In genomic region chr17:87474501-87474795, GRCm38 (mm10) we compare ENCODE assay signal across 8 mouse cellular contexts. TPM values are rescaled to one million over a fixed set of nuclear protein-coding genes. Genes with fewer than 3 reads are reported as not detected.
A peak's percentile ranks its signal among the peaks of the same experiment; 100 is the strongest.
DNase-seq lines count a peak whose midpoint lies in the region; ATAC-seq and TF ChIP-seq lines count a peak whose summit lies in the region.
"Had no signal": no experiment of that assay in that cellular context is flagged by ENCODE, and none has a peak within 500 bp of the region (broad histone marks: within the 10 kb centered on the region; RNA-seq: fewer than 3 reads in every experiment).

No protein-coding gene starts in this region.

- peak overlapping the region; percentile 39; the same call in 1 of the 2 replicates for H3K4me3 ChIP-seq in spleen, adult 2 months (ENCODE audit: extremely low read depth, insufficient read depth, insufficient read length)
- H3K4me3 ChIP-seq in heart, embryonic 13.5 days = peak overlapping the region; percentile 52
- H3K4me3 ChIP-seq in liver, embryonic 11.5 days (ENCODE audit: low read depth, low read length) = peak overlapping the region; percentile 10
- no peak overlapping the region for H3K4me3 ChIP-seq in thymus, adult 2 months (ENCODE audit: control insufficient read depth, insufficient read depth, low read length)

- H3K27ac ChIP-seq in spleen, adult 2 months (ENCODE audit: insufficient read depth, low read length) = no peak overlapping the region
- H3K27ac ChIP-seq in heart, embryonic 13.5 days (replicated peaks) = peak overlapping the region; percentile 73
- H3K27ac ChIP-seq in liver, embryonic 11.5 days (ENCODE audit: low read depth, low read length) = no peak overlapping the region
- H3K27ac ChIP-seq in thymus, adult 2 months (ENCODE audit: control insufficient read depth, insufficient read depth, low read length) = no peak overlapping the region

- no peaks in the 10 kb centered on the region for H3K36me3 ChIP-seq in spleen, adult 2 months (ENCODE audit: control insufficient read depth, insufficient read depth, low read length)
- no peaks in the 10 kb centered on the region for H3K36me3 ChIP-seq in heart, embryonic 13.5 days
- H3K36me3 ChIP-seq in liver, embryonic 11.5 days (ENCODE audit: control insufficient read depth, insufficient read depth, low read length) = no peaks in the 10 kb centered on the region
- H3K36me3 ChIP-seq in thymus, adult 2 months (ENCODE audit: control insufficient read depth, insufficient read depth, low read length) = no peaks in the 10 kb centered on the region

- H3K4me1 ChIP-seq in spleen, adult 2 months (ENCODE audit: control insufficient read depth, insufficient read depth, insufficient read length) = no peaks in the 10 kb centered on the region
- peaks cover 62% of the 10 kb centered on the region for H3K4me1 ChIP-seq in heart, embryonic 13.5 days
- H3K4me1 ChIP-seq in liver, embryonic 11.5 days (replicated peaks; ENCODE audit: control insufficient read depth, insufficient read depth, low read length) = peaks cover 32% of the 10 kb centered on the region
- H3K4me1 ChIP-seq in thymus, adult 2 months (replicated peaks; ENCODE audit: control insufficient read depth, insufficient read depth, low read length) = peaks cover 12% of the 10 kb centered on the region

- WGBS in spleen, adult 2 months = 9% methylated on average over 7 of the region's 7 CpGs
- WGBS in heart, embryonic 13.5 days = 6% methylated on average over 7 of the region's 7 CpGs
- 5% methylated on average over 7 of the region's 7 CpGs for WGBS in liver, embryonic 11.5 days
- WGBS in thymus, adult 2 months = 16% methylated on average over 7 of the region's 7 CpGs

- H3K4me2 ChIP-seq in heart, embryonic 13.5 days = peak overlapping the region; percentile 86
- H3K4me2 ChIP-seq in liver, embryonic 11.5 days = peak overlapping the region; percentile 67

- no peak for DNase-seq in spleen, adult 2 months (ENCODE audit: low read depth in 1 of 2, low spot score in 2 of 2)
- DNase-seq in spleen, adult 18-20 months = no peak
- DNase-seq in liver, embryonic 11.5 days (ENCODE audit: low spot score) = no peak
- DNase-seq in thymus, postnatal 25 days = no peak
- DNase-seq in thymus, adult 2 months = no peak
- DNase-seq in left cerebral cortex, adult 8-10 months (ENCODE audit: low spot score in 2 of 2) = no peak

- ATAC-seq in heart, embryonic 13.5 days (ENCODE audit: extremely low read depth, insufficient number of reproducible peaks, low FRiP score, low TSS enrichment) = no peak
- no peak for ATAC-seq in liver, embryonic 11.5 days (replicated peaks; ENCODE audit: low FRiP score)

- no peaks in the 10 kb centered on the region for H3K9me3 ChIP-seq in heart, embryonic 13.5 days
- H3K9me3 ChIP-seq in liver, embryonic 11.5 days (ENCODE audit: control insufficient read depth, low read length) = no peaks in the 10 kb centered on the region

- TF ChIP-seq CTCF in spleen, adult 2 months (IDR thresholded peaks at IDR 0.05; ENCODE audit: extremely low read depth, insufficient read depth, insufficient read length, insufficient replicate concordance) = no peak
- no peak for TF ChIP-seq CTCF in thymus, adult 2 months (IDR thresholded peaks at IDR 0.05; ENCODE audit: borderline replicate concordance, control insufficient read depth, extremely low read depth, insufficient read depth, low read length, poor library complexity)

- TF ChIP-seq POLR2A in spleen, adult 2 months (IDR thresholded peaks at IDR 0.05; ENCODE audit: low read depth, low read length) = no peak
- TF ChIP-seq POLR2A in thymus, adult 2 months (IDR thresholded peaks at IDR 0.05; ENCODE audit: control insufficient read depth, extremely low read depth, insufficient read depth, low read length, poor library complexity) = no peak

- H3K9ac ChIP-seq in heart, embryonic 13.5 days = peak overlapping the region; percentile 78
- no peak overlapping the region for H3K9ac ChIP-seq in liver, embryonic 11.5 days (ENCODE audit: low read depth, low read length)

- H3K27me3 ChIP-seq in spleen, adult 2 months (ENCODE audit: control insufficient read depth, insufficient read depth, low read length) = no peaks in the 10 kb centered on the region
- no peaks in the 10 kb centered on the region for H3K27me3 ChIP-seq in heart, embryonic 13.5 days (replicated peaks)
- peaks cover 10% of the 10 kb centered on the region; the same call in 1 of the 2 replicates for H3K27me3 ChIP-seq in liver, embryonic 11.5 days (replicated peaks; ENCODE audit: control insufficient read depth, insufficient read depth, low read length)
- H3K27me3 ChIP-seq in thymus, adult 2 months (ENCODE audit: control insufficient read depth, insufficient read depth, low read length) = no peaks in the 10 kb centered on the region

RNA-seq across cellular contexts. Expression of gene Calm2, which starts 27.7 kb away (rescaled TPM):
- 12.4 TPM in 2 replicates for polyA plus RNA-seq in spleen, adult 2 months (2012; rRNA removed)
- 550 and 637 TPM in 2 replicates for polyA plus RNA-seq in heart, embryonic 13.5 days (2015; fragmentation: Nextera tagmentation; extraction: Ambion mirVana)
- 744 and 764 TPM in 2 replicates for polyA plus RNA-seq in liver, embryonic 11.5 days (2014; fragmentation: Nextera tagmentation; extraction: Ambion mirVana)
- 57.1 and 57.3 TPM in 2 replicates for polyA plus RNA-seq in thymus, adult 2 months (2012; rRNA removed)
- 1,000 to 10,000 TPM; 2,138 to 2,258 (median 2,232) TPM for total RNA-seq in left cerebral cortex, adult 8-10 months (2022)

RNA-seq across cellular contexts. Expression of gene Stpg4, which starts 46.9 kb away (rescaled TPM):
- polyA plus RNA-seq in spleen, adult 2 months (2012; rRNA removed) = 0.21 TPM in 1 of 2 replicates, not detected in the other
- polyA plus RNA-seq in heart, embryonic 13.5 days (2015; fragmentation: Nextera tagmentation; extraction: Ambion mirVana) = 0.27 TPM in 1 of 2 replicates, not detected in the other
- polyA plus RNA-seq in liver, embryonic 11.5 days (2014; fragmentation: Nextera tagmentation; extraction: Ambion mirVana) = not detected in 2 replicates
- 0.24 TPM in 1 of 2 replicates, not detected in the other for polyA plus RNA-seq in thymus, adult 2 months (2012; rRNA removed)
- total RNA-seq in left cerebral cortex, adult 8-10 months (2022) = not detected
- total RNA-seq: heart, adult 18-20 months had no signal
